Mouse (Mus musculus) CD4-positive, CD25-positive, alpha-beta regulatory T cell, adult 4 months (primary cell): Measurements from ENCODE around the gene Wdr66. TPM values are rescaled to one million over a fixed set of nuclear protein-coding genes. Genes with fewer than 3 reads are reported as not detected.

Experiments used
- ATAC-seq: one replicate; pipeline ENCODE4 v1.8.0; 2017
- polyA plus RNA-seq, 2 experiments: library from polyadenylated mRNA; unstranded; fragments of 100-300 nt; shearing (Covaris generic); gene quantifications; one replicate each; pipeline ENCODE4 v1.2.1; 2017

Wdr66 gene
- polyA plus RNA-seq, 2 experiments from 2014 or later, result 4.7 to 6.1 TPM

GRCm38 (mm10) chr5:123362911-123363310, 111.0 kb downstream of the Wdr66 start:
- no peak for ATAC-seq

- no peak for ATAC-seq
These were observed 112.5 kb downstream of the Wdr66 start for GRCm38 (mm10) chr5:123364302-123364971.

GRCm38 (mm10) chr5:123368869-123369488, 117.1 kb downstream of the Wdr66 start:
- ATAC-seq, result no peak

- ATAC-seq, result no peak
These were observed 118.1 kb downstream of the Wdr66 start for GRCm38 (mm10) chr5:123370049-123370448.

GRCm38 (mm10) chr5:123375262-123375661, 123.4 kb downstream of the Wdr66 start:
- no peak for ATAC-seq

GRCm38 (mm10) chr5:123375793-123376452, 124.0 kb downstream of the Wdr66 start:
- ATAC-seq, result no peak

- no peak for ATAC-seq
These were observed 124.7 kb downstream of the Wdr66 start for GRCm38 (mm10) chr5:123376569-123376968.

Other genes starting within 250 kb of the Wdr66 start
- 1 to 10 TPM; 4.2 to 8.1 TPM for gene Orai1, start 237.0 kb upstream of the Wdr66 start, polyA plus RNA-seq
- 1 to 10 TPM; 5.2 to 6.9 TPM for gene Morn3, start 205.1 kb upstream of the Wdr66 start, polyA plus RNA-seq
- gene Tmem120b, start 183.7 kb upstream of the Wdr66 start, polyA plus RNA-seq, result 1 to 10 TPM; 3.4 to 4.3 TPM
- gene Rhof, start 119.4 kb upstream of the Wdr66 start, polyA plus RNA-seq, result 100 to 1,000 TPM in 1 of 2 experiments, 10 to 100 TPM in 1; 80.6 to 101 TPM
- 10 to 100 TPM; 17.1 to 20.8 TPM for gene Setd1b, start 109.9 kb upstream of the Wdr66 start, polyA plus RNA-seq
- gene Psmd9, start 82.7 kb upstream of the Wdr66 start, polyA plus RNA-seq, result 10 to 100 TPM; 36.5 to 41.5 TPM
- gene Hpd, start 69.4 kb upstream of the Wdr66 start, polyA plus RNA-seq, result not detected
- 1 to 10 TPM; 7.2 to 9.8 TPM for gene Bcl7a, start 91.7 kb downstream of the Wdr66 start, polyA plus RNA-seq
- gene Mlxip, start 142.7 kb downstream of the Wdr66 start, polyA plus RNA-seq, result 10 to 100 TPM; 18.9 to 19.9 TPM
- not detected for gene Lrrc43, start 237.2 kb downstream of the Wdr66 start, polyA plus RNA-seq
- not detected for gene Il31, start 237.4 kb downstream of the Wdr66 start, polyA plus RNA-seq